9 mouse cellular contexts compared by ENCODE assay signal in the genomic region with DNA sequence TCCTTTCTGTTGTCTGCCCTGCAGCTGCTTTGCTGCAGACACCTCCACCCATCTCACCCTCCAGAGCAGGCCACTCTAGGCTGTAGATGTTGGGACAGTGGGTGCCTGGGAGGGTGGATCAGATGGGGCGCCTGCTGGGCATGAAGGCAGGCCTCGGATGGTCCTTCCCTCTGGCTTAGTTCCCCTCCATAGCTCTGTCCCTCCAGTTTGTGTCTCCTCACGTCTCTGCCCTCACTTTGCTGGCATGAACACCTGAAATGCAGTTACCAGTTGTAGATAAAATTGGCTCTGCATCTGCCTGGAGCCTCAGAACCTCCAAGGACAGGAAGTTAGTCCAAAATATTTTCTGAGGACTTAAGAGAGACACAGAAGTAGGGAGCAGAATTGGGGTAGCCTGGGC. TPM values are rescaled to one million over a fixed set of nuclear protein-coding genes. Genes with fewer than 3 reads are reported as not detected.
A peak's percentile ranks its signal among the peaks of the same experiment; 100 is the strongest.
DNase-seq lines count a peak whose midpoint lies in the region; ATAC-seq and TF ChIP-seq lines count a peak whose summit lies in the region.
"Had no signal": no experiment of that assay in that cellular context is flagged by ENCODE, and none has a peak within 500 bp of the region (broad histone marks: within the 10 kb centered on the region; RNA-seq: fewer than 3 reads in every experiment).

No protein-coding gene starts in this region.

- no peak for TF ChIP-seq POLR2A in lung, adult 2 months (IDR thresholded peaks at IDR 0.05; ENCODE audit: borderline replicate concordance, extremely low read depth, low read depth, low read length)

- 35% methylated on average over 3 of the region's 3 CpGs for WGBS in lung, adult 2 months
- 54% methylated on average over 3 of the region's 3 CpGs for WGBS in embryonic facial prominence, embryonic 13.5 days
- WGBS in hindbrain, postnatal 0 days = 68% methylated on average over 3 of the region's 3 CpGs
- WGBS in midbrain, embryonic 15.5 days = 69% methylated on average over 3 of the region's 3 CpGs

- peak overlapping the region; percentile 90 for H3K9ac ChIP-seq in embryonic facial prominence, embryonic 13.5 days
- 0 out of 2 replicates have a peak overlapping the region, but pooled peaks have one; percentile 14 for H3K9ac ChIP-seq in hindbrain, postnatal 0 days (replicated peaks; ENCODE audit: low read length)
- no peak overlapping the region for H3K9ac ChIP-seq in midbrain, embryonic 15.5 days

- DNase-seq in lung, adult 2 months = no peak
- no peak for DNase-seq in lung, adult 18-20 months
- no peak for DNase-seq in hindbrain, postnatal 0 days (ENCODE audit: low spot score)
- no peak for DNase-seq in left cerebral cortex, adult 2 months (ENCODE audit: extremely low spot score in 1 of 2, low spot score in 2 of 2)
- DNase-seq in layer of hippocampus, postnatal 14 days (ENCODE audit: low spot score in 2 of 2) = no peak
- no peak for DNase-seq in layer of hippocampus, adult 18-20 months (ENCODE audit: low spot score in 2 of 2)

- peak overlapping the region; percentile 95 for H3K27ac ChIP-seq in embryonic facial prominence, embryonic 13.5 days
- H3K27ac ChIP-seq in hindbrain, postnatal 0 days = no peak overlapping the region; the same call in 1 of the 2 replicates
- H3K27ac ChIP-seq in midbrain, embryonic 15.5 days = no peak overlapping the region
- H3K27ac ChIP-seq in left cerebral cortex, adult 2 months = no peak overlapping the region

- ATAC-seq in embryonic facial prominence, embryonic 13.5 days (ENCODE audit: insufficient number of reproducible peaks, insufficient read depth, low FRiP score, low TSS enrichment, low read depth) = no peak
- no peak for ATAC-seq in hindbrain, postnatal 0 days
- ATAC-seq in midbrain, embryonic 15.5 days (replicated peaks) = no peak

- H3K36me3 ChIP-seq in embryonic facial prominence, embryonic 13.5 days = peaks cover 53% of the 10 kb centered on the region
- no peaks in the 10 kb centered on the region for H3K36me3 ChIP-seq in hindbrain, postnatal 0 days (ENCODE audit: insufficient read depth, low read length)
- H3K36me3 ChIP-seq in midbrain, embryonic 15.5 days (replicated peaks) = no peaks in the 10 kb centered on the region

- peak overlapping the region; percentile 25 for H3K4me3 ChIP-seq in lung, adult 2 months (replicated peaks; ENCODE audit: extremely low read depth, low read depth, low read length)
- H3K4me3 ChIP-seq in embryonic facial prominence, embryonic 13.5 days = peak overlapping the region; percentile 83
- no peak overlapping the region for H3K4me3 ChIP-seq in hindbrain, postnatal 0 days (ENCODE audit: low read length)
- no peak overlapping the region for H3K4me3 ChIP-seq in midbrain, embryonic 15.5 days
- no peak overlapping the region for H3K4me3 ChIP-seq in left cerebral cortex, adult 2 months

- H3K4me1 ChIP-seq in lung, adult 2 months (ENCODE audit: control insufficient read depth, insufficient read depth, low read length) = peaks cover 19% of the 10 kb centered on the region
- H3K4me1 ChIP-seq in embryonic facial prominence, embryonic 13.5 days = peaks cover 45% of the 10 kb centered on the region
- no peaks in the 10 kb centered on the region for H3K4me1 ChIP-seq in hindbrain, postnatal 0 days (ENCODE audit: insufficient read depth, low read length)
- peaks cover 15% of the 10 kb centered on the region for H3K4me1 ChIP-seq in midbrain, embryonic 15.5 days

- intact Hi-C loops in left cerebral cortex, adult 2 months (cut with DNase I) = no loop called here

- no peak for TF ChIP-seq CTCF in lung, adult 2 months (IDR thresholded peaks at IDR 0.05; ENCODE audit: insufficient read depth, low read length)
- TF ChIP-seq CTCF in hindbrain, postnatal 0 days (IDR thresholded peaks at IDR 0.05; ENCODE audit: low read depth) = no peak
- no peak for TF ChIP-seq CTCF in left cerebral cortex, adult 2 months (IDR thresholded peaks at IDR 0.05)

- H3K4me2 ChIP-seq in embryonic facial prominence, embryonic 13.5 days = peak overlapping the region; percentile 75
- H3K4me2 ChIP-seq in hindbrain, postnatal 0 days (ENCODE audit: low read depth, low read length) = 0 out of 2 replicates have a peak overlapping the region, but pooled peaks have one; percentile 80
- peak overlapping the region; percentile 3; the same call in 1 of the 2 replicates for H3K4me2 ChIP-seq in midbrain, embryonic 15.5 days

- H3K9me3 ChIP-seq in embryonic facial prominence, embryonic 13.5 days = no peaks in the 10 kb centered on the region
- no peaks in the 10 kb centered on the region for H3K9me3 ChIP-seq in hindbrain, postnatal 0 days (ENCODE audit: low read length)
- no peaks in the 10 kb centered on the region for H3K9me3 ChIP-seq in midbrain, embryonic 15.5 days

- no peaks in the 10 kb centered on the region for H3K27me3 ChIP-seq in embryonic facial prominence, embryonic 13.5 days
- H3K27me3 ChIP-seq in hindbrain, postnatal 0 days (ENCODE audit: insufficient read depth, low read length) = no peaks in the 10 kb centered on the region
- 0 out of 2 replicates have a peak, but pooled peaks cover 3% of the 10 kb centered on the region for H3K27me3 ChIP-seq in midbrain, embryonic 15.5 days (replicated peaks)

RNA-seq across cellular contexts. Expression of gene Kank2, which starts 1.6 kb away (rescaled TPM):
- polyA plus RNA-seq in lung, adult 2 months (2012; rRNA removed) = 108 and 127 TPM in 2 replicates
- 20.8 and 22.6 TPM in 2 replicates for polyA plus RNA-seq in embryonic facial prominence, embryonic 13.5 days (2015; fragmentation: Nextera tagmentation; extraction: Ambion mirVana)
- 15.6 and 19.1 TPM in 2 replicates for total RNA-seq in hindbrain, postnatal 0 days (2014; rRNA removed)
- 3.1 and 3.4 TPM in 2 replicates for polyA plus RNA-seq in hindbrain, postnatal 0 days (2015; fragmentation: Nextera tagmentation; extraction: Ambion mirVana)
- polyA plus RNA-seq in midbrain, embryonic 15.5 days (2015; fragmentation: Nextera tagmentation; extraction: Ambion mirVana) = 5.8 TPM in 2 replicates
- total RNA-seq in left cerebral cortex, adult 2 months (2021) = 1 to 10 TPM; 8.5 to 8.8 TPM
- 1 to 10 TPM; 7.1 to 7.8 TPM for total RNA-seq in layer of hippocampus, postnatal 14 days (2021)
- total RNA-seq in layer of hippocampus, adult 18-20 months (2021) = 1 to 10 TPM; 7.4 to 7.6 TPM

RNA-seq across cellular contexts. Expression of gene Spc24, which starts 36.8 kb away (rescaled TPM):
- 2.9 and 3.2 TPM in 2 replicates for polyA plus RNA-seq in lung, adult 2 months (2012; rRNA removed)
- 105 and 111 TPM in 2 replicates for polyA plus RNA-seq in embryonic facial prominence, embryonic 13.5 days (2015; fragmentation: Nextera tagmentation; extraction: Ambion mirVana)
- 20.3 and 31.1 TPM in 2 replicates for total RNA-seq in hindbrain, postnatal 0 days (2014; rRNA removed)
- 26.2 and 27.1 TPM in 2 replicates for polyA plus RNA-seq in hindbrain, postnatal 0 days (2015; fragmentation: Nextera tagmentation; extraction: Ambion mirVana)
- polyA plus RNA-seq in midbrain, embryonic 15.5 days (2015; fragmentation: Nextera tagmentation; extraction: Ambion mirVana) = 15.7 and 17.8 TPM in 2 replicates
- total RNA-seq in left cerebral cortex, adult 2 months (2021) = 1 to 10 TPM; 1.7 to 2.4 TPM
- total RNA-seq in layer of hippocampus, postnatal 14 days (2021) = 1 to 10 TPM; 2.1 to 4.0 TPM
- 1 to 10 TPM; 1.9 to 2.7 TPM for total RNA-seq in layer of hippocampus, adult 18-20 months (2021)

RNA-seq across cellular contexts. Expression of gene Angptl8, which starts 38.4 kb away (rescaled TPM):
- 7.4 and 8.2 TPM in 2 replicates for polyA plus RNA-seq in lung, adult 2 months (2012; rRNA removed)
- polyA plus RNA-seq in embryonic facial prominence, embryonic 13.5 days (2015; fragmentation: Nextera tagmentation; extraction: Ambion mirVana) = 0.74 and 1.1 TPM in 2 replicates
- not detected in 2 replicates for total RNA-seq in hindbrain, postnatal 0 days (2014; rRNA removed)
- polyA plus RNA-seq in hindbrain, postnatal 0 days (2015; fragmentation: Nextera tagmentation; extraction: Ambion mirVana) = 0.34 and 0.57 TPM in 2 replicates
- 0.61 and 0.74 TPM in 2 replicates for polyA plus RNA-seq in midbrain, embryonic 15.5 days (2015; fragmentation: Nextera tagmentation; extraction: Ambion mirVana)
- total RNA-seq in left cerebral cortex, adult 2 months (2021) = not detected
- total RNA-seq in layer of hippocampus, postnatal 14 days (2021) = not detected
- total RNA-seq in layer of hippocampus, adult 18-20 months (2021) = not detected
- total RNA-seq: layer of hippocampus, postnatal 10 days had no signal

RNA-seq across cellular contexts. Expression of gene Dock6, which starts 55.5 kb away (rescaled TPM):
- polyA plus RNA-seq in lung, adult 2 months (2012; rRNA removed) = 262 and 278 TPM in 2 replicates
- 27.4 and 29.2 TPM in 2 replicates for polyA plus RNA-seq in embryonic facial prominence, embryonic 13.5 days (2015; fragmentation: Nextera tagmentation; extraction: Ambion mirVana)
- total RNA-seq in hindbrain, postnatal 0 days (2014; rRNA removed) = 15.6 and 20.6 TPM in 2 replicates
- 11.5 and 11.7 TPM in 2 replicates for polyA plus RNA-seq in hindbrain, postnatal 0 days (2015; fragmentation: Nextera tagmentation; extraction: Ambion mirVana)
- 19.2 and 20.4 TPM in 2 replicates for polyA plus RNA-seq in midbrain, embryonic 15.5 days (2015; fragmentation: Nextera tagmentation; extraction: Ambion mirVana)
- 10 to 100 TPM; 15.8 to 18.1 TPM for total RNA-seq in left cerebral cortex, adult 2 months (2021)
- total RNA-seq in layer of hippocampus, postnatal 14 days (2021) = 10 to 100 TPM; 24.5 to 24.7 TPM
- total RNA-seq in layer of hippocampus, adult 18-20 months (2021) = 10 to 100 TPM; 11.3 to 13.1 TPM

Comparison
In these comparisons a context has a peak if more than half of its experiments do, and no peak if none do; other contexts are left out.
1. H3K4me3 ChIP-seq: peak in lung, adult 2 months (single experiment) and embryonic facial prominence, embryonic 13.5 days (single experiment); none in hindbrain, postnatal 0 days (single experiment), midbrain, embryonic 15.5 days (single experiment) and left cerebral cortex, adult 2 months (single experiment).
2. H3K4me2 ChIP-seq: peak in every context shown above with its lines; median percentile 80 in hindbrain, postnatal 0 days; 75 in embryonic facial prominence, embryonic 13.5 days; 3 in midbrain, embryonic 15.5 days.